Mouse (Mus musculus) lung, postnatal 36 days (tissue): ENCODE data around the gene Lhfpl2.

Experiments used
- DNase-seq: peaks from one replicate; pipeline ENCODE4 v3.0.0; 2022; ENCODE audit warnings: mixed read lengths

Lhfpl2 gene

DNA sequence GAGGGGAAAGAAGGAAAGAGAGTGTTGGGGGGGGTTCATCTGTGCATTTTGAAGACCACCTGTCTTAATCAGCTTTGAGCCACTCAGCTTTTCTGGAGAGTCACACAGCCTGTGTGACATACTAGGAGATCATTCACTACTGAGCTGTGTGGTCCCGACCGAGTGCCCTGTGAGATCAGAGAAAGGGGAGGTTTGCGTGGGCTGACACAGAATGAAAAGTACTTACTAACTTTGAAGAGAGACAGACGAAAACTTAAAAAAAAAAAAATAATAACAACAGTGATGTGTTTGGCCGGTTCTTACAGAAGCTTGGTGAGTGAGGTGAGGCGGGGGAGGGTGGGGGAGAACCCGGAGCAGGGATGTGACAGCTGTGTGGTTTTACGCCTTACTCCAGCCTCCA lies 86.9 kb downstream of the Lhfpl2 start:
- no peak for DNase-seq

DNA sequence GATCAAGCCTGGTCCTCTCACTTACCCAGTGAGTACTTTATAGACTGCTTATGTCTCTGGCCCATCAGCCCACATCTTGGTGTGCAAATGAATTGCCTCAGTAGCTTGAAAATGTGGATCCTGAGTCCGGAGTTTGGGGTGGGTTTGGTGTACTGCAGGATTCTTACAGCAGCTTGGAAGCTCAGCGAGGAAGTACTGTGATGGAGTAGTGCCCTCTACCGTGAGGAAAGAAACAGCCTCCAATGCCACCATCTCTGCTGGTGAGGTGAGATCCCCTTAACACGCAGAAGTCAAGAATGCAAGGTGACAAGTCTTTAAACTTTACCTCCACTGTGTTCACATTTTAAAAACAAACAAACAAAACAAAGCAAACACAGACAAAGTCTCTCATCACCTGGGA lies 89.7 kb downstream of the Lhfpl2 start:
- DNase-seq = peak; percentile 52

DNA sequence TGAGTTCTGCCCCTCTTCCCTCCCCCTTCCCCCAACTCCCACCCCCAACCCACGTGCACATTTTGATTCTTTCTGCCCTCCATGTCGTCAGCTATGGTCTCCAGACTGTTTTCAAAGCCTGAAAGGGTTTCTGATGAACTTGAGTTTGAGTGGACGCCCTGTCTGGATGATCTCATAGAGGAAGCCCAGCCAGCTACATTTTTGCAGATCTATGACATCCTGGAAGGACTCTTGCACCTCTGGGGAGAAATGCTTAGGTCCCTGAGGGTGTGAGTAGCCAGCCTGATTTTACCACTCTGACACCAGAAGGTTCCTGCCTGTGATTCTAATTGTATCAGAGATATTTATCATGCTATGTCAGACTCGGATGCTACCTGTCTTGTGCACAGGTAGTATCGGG lies 91.4 kb downstream of the Lhfpl2 start:
- no peak for DNase-seq

DNA sequence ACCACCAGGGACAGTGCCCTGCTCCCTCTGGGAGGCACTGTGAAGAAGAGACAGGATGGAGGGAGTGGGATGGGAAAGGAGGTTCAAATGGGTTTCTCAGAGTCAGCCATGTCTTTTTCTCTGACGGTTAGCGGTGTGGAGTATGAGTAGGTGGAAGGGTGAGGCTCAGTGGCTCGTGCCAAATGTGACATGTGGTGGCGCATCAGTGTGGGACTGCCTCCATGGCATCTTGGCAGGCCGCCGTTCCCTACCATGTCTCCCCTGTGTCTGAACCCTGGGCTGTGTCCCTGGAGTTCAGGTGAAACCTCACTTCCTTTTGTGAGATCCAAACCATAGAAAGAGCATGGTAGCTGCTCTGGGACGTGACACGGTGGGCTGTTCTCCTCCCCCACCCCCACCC lies 92.2 kb downstream of the Lhfpl2 start:
- no peak for DNase-seq

DNA sequence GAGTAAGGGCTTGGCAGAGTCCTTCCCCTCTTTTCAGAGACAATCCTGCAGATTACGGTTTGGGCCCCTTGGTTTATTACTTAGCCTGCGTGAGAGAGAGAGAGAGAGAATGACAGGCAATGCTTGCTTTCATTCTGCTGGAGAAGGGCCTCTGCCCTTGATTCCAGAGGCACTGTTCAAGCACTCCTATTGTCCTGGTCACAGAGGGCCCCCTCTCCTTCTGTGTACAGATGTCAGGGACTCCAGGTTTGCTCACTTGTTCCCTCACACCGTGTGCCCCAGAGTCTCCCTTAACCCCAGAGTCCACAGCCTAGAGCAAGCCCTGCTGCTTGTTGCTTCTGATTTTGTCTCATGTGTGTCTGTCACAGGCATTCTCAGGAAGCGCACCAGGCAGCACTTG lies 93.7 kb downstream of the Lhfpl2 start:
- no peak for DNase-seq

DNA sequence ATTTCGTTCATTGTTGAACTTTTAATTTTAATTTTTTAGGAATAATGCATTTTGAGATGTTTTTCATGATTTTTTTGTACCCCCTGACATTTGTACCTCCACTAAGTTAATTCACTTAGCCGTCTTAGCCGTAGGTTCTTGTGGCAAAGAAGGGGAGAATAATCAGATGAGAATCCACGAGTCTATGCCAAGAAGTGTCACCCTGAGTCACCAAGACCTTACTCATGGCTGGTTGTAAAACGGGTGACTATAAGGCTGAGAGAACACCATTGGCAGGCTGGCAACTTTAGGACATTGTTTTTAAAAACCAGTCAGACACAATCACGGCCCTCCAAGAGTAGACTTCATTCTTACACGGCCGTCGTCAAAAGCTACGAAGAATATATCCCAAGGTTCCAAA lies 95.2 kb downstream of the Lhfpl2 start:
- no peak for DNase-seq

DNA sequence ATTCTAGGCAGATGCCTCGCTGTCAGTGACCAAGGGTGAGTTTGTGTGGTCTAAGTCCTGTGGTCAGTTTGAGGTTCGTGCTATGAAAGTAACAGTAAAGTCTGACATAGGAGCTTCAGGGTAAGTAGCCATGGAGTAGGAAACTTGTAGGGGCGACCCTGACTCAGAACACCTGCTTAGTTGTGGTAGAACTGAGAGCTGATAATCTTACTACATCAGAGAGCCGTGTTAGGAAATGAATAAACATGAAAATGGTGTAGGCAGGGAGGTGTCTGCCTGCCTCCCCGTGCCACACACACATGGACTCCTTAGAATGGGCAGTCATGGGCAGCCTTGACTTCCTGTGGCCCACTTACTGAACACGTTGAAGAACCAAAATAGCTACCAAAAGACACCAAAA lies 96.1 kb downstream of the Lhfpl2 start:
- no peak for DNase-seq

DNA sequence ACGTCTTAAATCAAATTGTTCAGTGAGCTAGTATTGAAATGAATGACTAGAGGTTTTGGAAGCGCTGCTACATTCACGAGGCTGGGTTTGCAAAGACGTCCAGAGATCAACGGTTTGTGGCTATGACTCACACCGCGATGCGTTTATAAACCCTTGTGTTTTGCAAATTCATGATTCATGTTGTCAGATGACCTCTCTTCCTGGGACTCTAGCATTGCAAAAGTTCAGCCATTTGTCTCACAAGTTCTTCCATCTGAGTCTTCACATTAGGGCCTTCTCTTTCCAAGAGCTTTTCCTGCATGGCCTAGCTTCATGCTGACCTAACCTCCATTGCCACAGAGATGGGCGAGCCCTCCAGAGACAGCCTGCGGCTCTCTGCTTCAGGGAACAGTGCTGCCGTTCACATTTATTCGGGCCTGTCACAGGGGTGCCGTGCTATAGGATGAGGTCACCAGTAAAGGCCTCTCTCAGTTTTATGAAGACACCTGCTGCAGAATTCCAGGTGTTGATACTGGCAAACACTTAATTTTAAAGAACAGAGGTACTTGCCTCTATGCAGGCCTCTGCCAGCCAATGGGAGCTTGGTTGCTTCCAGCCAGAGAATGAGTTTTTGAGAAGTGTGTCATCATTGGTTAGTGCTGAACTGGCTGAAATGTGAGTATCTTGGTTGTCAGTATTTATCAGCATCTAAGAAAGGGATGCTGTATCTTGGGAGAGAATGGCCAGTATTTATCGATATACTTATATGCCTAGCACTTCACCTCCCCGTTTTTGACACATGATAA lies 97.1 kb downstream of the Lhfpl2 start:
- peak; percentile 60 for DNase-seq

DNA sequence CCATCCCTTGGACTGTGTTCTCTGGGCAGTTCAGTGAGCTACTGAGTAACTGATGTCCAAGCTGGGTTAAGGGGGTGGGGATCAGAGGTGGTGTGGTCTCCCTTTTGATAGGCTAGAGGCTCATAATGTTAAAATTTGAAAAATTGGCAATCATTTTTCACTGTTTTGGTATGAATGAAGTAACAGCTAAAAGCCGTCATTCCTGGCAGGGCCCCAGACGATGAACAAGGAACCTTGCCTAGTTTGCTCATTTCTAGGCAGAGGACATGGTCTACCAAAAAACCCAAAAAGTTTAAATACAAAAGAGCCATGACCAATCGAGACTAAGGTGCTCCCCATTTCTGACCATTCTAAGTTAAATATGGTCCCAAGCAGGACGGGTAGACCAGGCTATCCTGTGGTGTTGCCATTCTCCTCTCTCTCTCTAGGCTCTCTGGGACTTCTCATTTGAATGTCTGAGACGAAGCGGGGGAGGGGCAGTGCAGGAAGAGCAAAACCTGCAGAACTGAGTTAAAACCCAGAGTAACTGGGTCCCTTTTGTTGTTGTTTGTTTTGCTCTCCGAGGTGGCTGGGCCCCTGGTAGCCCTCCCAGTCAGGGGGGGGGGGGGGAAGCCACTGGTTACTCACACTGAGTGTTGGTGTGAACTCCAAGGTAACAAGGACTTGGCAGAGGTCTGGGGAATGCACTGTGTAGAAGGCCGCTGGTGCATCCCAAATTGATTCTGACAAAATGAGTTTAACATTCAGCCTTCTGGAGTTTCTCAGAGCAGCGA lies 98.2 kb downstream of the Lhfpl2 start:
- DNase-seq = no peak

DNA sequence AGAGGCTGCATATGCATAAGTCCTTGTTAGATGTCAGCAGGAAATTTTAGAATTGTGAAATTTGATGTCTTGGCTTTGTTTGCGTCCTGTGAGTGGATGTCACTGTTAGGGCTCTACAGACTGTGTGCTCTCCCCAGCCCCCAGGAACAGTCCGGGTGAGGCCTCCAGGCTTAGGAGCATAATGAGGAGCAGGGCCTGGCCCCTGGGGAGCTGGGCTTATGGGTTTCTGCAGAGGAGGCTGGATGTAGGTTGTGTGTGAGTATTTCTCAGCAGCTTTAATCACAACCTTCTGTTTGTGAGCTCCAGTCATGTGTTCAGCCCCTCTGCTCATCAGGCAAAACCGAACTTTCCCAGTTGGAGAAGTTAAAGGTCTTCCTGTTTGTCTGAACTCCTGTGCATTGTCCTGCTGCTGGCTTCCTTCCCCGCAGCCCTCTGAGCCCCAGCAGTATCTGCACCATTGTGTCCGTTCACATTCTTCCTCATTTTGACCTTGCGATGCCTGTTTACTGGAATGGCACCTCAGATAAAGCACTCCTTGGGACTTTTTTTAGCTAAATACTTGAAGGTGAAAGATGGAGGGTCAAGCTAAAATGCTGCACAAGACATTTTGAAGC lies 101.4 kb downstream of the Lhfpl2 start:
- no peak for DNase-seq

DNA sequence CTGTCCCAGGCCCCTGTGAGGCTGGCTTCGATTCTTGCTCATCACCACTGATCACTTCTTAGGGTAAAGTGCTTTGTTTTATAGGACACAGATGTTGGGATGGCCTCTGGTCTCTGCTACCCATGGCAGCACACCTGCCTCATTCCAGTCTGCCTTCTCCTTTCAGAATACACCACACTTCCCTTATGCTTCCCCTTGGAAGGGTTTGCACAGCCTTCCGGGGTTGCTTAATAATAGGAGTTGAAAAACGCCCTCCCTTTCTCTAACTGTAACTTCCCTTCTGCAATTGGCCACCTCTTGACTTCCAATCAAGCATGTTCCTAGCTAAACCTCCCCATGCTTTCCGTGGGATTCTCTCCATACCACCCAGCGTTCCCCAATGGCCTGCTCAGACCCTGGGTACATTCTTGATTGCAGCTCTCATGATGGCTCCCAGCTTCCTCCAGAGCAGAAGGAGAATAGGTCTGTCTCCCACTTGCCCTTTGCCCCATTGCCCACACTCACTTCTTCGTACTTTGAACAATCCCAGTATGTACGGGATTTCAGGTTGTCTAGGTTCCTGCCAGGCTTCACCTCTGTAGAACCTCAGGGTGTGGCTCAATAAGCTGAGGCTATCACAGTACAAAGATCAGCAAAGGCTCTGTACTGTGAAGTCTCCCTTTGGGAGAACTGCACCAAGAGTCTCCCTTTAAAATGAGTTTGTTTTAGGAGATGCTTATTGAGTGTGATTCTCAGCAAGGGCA lies 102.1 kb downstream of the Lhfpl2 start:
- DNase-seq = no peak

DNA sequence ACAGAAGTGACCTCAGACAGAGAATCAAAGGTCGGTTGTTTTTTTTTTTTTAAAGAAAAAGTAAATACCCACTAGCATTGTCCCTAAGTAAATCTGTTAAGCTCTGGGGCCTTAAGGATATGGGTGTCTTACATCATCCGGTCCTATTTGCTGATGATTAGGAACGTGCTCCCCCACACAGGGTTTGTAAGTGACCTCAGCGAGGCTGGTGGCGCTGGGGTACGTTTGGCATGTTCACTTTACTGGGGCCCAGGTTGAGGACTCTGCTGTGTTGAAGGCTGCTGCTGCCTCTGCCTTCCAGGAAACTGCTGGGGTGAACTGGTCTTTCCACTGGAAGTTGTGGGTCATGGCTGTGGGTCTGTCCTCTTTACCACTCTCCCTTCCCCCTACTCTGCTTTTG lies 106.9 kb downstream of the Lhfpl2 start:
- DNase-seq = no peak

DNA sequence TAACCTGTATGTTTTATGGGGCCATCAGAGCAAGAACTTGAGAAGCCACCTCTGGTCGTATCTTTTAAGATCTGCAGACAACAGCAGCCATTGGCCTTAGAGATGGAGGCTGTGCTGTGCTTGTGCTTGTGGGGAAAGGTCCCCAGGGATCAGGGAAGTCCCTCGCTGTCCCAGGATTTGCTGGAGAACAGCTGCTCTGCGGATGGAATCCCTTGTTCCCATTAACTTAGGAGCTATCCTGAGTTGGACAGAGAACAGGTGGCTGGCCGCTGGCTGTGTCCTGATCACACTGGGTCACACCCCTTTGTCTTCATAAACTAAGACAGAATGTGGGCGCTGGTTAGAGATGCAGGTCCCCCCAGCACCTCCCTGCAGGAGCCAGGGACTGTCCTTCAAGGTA lies 110.7 kb downstream of the Lhfpl2 start:
- no peak for DNase-seq

DNA sequence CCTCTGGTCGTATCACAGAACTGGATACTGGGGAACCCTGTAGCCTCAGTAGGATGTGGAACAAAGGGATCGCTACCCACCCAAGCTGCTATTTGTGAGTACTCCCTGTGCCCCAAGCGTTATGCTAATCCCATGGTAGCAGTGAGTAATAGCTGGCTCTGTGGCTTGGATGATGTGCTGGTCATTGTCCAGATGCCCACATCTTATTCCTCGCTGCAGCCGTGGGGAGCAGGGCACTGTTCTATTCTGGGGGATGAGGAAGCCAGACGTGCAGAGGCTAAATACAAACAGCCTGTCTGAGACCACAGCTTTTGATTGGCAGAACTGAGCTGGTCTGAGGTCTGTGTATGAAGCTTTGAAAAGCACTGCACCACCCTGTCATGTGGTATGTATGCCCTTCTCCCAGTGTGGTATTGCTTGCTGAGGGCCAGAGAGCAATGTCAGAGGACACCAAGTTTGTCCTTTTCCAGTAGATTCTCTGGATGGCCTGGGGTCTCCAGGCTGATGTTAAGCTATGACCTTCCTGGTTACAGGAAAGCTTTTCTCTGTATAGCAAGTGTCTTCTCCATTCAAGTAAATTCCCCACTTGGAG lies 111.8 kb downstream of the Lhfpl2 start:
- no peak for DNase-seq

DNA sequence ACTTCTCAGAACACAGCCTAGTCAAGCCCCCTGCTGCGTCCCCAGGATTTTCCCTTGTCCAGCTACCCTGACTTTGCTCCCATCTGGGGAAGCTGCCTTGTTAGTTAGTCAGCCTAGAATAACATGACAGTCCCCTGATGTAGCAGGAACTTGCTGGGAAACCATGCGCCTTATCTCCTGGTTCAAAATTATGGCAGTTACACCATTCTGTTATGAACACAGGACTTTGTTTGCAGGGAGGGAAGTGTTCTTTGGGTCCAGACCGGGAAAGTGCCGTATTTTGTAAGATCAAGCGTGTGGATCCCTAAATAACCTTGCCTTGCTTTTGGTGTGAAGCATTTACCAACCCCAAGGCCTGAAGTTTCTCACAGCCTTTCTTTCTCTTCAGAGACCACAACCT lies 114.0 kb downstream of the Lhfpl2 start:
- no peak for DNase-seq

DNA sequence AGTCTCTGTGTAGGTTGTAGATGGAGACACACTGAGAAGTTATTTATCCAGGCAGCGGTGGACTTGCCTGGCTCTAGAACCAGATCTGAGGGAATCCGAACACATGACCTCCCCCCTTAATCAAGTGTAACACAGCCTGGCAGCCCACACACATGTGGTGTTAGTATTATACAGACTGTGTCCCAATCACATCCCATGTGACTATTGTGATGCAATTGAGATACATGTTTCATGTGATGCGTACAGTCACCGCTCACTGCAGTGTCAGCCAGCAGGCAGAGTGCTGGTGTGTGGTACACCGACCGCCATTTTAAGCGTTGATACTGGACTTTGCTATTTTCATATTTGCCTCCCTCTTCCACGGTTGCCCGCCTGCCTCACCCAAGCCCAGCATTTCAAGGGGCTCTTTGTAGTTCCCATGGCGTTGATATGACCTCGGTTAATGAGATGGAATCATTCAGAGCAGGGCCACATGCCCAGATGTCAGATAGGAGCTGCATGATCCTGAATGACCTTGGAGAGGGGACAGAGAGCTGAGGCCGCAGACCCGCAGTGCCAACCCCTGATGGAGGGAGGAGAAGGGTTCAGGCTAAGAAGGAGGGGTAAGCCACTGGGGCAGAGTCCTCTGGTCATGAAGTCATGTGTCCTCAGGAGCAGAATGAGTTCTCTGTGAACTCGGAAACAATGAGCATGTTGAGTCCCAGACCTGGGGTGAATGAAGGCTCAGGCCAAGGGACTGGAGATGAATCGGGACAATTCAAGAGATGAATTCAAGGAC lies 115.1 kb downstream of the Lhfpl2 start:
- peak; percentile 58 for DNase-seq

DNA sequence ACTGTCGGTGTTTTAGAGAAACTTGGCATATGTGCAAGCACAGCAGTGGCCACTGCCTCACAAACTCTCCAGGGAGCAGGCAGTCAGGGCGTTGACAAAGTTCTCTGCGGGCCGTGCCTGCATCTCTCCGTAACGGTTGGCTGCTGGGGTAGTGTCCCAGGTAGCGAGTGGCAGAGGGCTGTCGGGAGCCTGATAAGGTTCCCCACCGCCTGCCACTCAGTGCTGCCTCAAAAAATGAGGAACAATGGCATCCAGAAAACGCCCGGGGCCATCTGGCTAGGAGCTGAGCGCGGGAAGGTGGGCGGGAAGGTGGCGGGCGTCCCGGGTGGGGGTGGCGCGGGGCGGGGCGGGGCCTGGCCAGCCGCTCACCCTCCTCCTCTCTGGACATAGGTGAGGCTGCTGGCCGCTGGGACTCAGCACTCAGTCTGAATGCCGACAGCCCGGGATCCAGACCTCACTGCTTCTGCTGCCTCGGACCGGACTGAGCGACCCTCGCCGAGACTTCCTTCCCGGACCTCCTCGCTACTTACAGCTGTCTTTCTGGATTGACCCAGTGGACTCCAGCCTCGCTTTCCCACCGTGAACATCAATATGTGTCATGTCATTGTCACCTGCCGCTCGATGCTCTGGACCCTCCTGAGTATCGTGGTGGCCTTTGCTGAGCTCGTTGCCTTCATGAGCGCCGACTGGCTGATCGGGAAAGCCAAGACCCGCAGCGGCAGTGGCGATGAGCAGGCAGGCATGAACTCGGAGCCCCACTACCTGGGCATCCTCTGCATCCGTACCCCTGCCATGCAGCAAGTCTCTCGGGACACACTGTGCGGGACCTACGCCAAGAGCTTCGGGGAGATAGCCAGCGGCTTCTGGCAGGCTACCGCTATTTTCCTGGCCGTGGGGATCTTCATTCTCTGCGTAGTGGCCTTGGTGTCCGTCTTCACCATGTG lies 116.3 kb downstream of the Lhfpl2 start:
- peak; percentile 20 for DNase-seq

DNA sequence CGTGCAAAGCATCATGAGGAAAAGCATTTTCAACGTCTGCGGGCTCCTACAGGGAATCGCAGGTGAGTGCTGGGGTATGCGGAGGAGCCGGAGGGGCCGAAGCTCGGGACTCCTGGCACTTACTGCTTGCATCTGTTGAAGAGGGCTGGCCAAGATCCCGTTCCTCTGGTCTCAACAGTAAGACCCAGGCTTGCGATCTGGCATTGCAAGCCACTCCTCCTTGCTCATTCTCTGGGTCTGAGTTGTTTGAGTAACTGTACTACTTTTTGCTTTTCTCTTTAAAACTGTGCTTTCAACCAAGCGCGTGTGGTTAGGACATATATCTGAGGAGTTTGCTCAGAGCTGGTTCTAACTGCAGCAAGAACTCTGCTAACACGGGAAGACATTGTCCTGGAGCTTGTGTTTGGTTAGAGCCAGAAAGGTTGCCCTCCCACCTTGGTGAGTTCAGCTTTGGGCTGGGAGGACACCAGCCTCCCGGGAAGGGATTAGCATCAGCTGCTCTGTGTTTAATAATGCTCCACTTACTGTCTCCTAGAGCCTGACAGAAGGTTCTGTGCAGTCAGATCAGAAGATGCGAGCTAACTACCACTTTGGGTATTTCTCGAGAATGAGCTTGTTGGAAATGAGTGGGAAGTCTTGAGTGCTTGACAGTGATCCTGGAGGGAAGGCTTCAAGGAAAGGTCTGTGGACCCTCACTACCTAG lies 117.1 kb downstream of the Lhfpl2 start:
- DNase-seq = peak; percentile 28

DNA sequence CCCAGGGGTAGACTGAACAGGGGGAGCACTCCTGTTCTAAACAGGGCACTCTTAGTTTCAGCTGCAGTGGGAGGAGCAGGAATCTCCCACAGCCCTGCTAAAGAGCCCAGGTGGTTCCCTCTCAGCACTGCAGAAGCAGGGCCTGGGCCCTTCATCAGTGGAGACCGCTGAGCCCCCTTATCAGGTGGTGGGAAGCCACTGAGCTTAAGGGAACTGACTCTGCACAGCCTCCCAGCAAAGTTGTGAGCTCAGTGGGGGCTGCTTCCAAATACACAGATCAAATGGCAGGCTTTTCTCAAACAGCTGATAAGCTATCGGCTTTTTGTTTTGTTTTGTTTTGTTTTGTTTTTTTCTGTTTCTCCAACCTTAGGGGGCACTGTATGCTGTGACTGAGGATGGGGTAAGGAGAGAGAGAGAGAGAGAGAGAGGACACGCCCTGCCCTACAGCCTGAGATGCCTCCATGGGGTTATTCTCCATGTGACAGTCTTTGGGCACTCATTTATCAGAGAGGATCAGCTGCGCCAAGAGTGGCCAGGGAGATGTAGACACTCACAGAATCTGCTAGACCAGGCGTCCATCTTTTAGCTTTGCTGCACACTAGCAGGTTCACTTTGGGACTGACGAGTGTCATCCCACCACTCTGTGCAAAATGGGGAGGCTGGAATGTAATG lies 117.9 kb downstream of the Lhfpl2 start:
- DNase-seq = no peak

DNA sequence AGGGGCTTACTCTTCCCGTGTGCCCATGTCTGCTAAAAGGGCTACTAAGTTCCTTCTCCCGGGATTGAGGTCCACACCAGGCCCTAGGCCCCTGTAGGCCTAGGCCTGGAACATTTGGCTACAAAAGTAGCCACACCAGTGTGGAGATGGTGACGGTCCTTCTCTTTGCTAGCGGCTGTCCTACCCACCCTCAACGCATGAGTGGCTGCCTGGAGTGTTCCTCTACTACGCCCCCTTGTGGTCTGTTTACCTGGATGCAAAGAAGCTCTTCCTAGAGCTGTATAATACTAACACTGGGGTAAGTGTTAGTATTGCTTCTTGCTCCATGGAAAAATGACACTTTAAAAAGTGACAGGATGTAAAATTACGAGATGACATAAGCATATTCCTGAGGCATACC lies 119.6 kb downstream of the Lhfpl2 start:
- DNase-seq = peak; percentile 51
